Comparison of ENCODE assay signal across 16 mouse cellular contexts in genomic region chr11:77974325-77974724, GRCm38 (mm10). TPM values are rescaled to one million over a fixed set of nuclear protein-coding genes. Genes with fewer than 3 reads are reported as not detected.
"Had no signal": no experiment of that assay in that cellular context is flagged by ENCODE, and none has a peak within 500 bp of the region (broad histone marks: within the 10 kb centered on the region; RNA-seq: fewer than 3 reads in every experiment).

No protein-coding gene starts in this region.

- H3K4me3 ChIP-seq: left cerebral cortex, adult 2 months; limb, embryonic 10.5 days; liver, embryonic 15.5 days; midbrain, embryonic 12.5 days; stomach, embryonic 15.5 days had no signal

- H3K27ac ChIP-seq: left cerebral cortex, adult 2 months; limb, embryonic 10.5 days; liver, embryonic 15.5 days; macrophage; midbrain, embryonic 12.5 days; stomach, embryonic 15.5 days had no signal

- ATAC-seq: midbrain, embryonic 16.5 days had no signal

- H3K4me1 ChIP-seq: limb, embryonic 10.5 days; liver, embryonic 15.5 days; megakaryocyte, embryonic 14.5 days; midbrain, embryonic 12.5 days; stomach, embryonic 15.5 days had no signal

- H3K9ac ChIP-seq: liver, embryonic 15.5 days; lung, embryonic 14.5 days; midbrain, embryonic 12.5 days; stomach, embryonic 15.5 days had no signal

- H3K9me3 ChIP-seq: limb, embryonic 10.5 days; liver, embryonic 15.5 days; midbrain, embryonic 12.5 days; stomach, embryonic 15.5 days had no signal

- DNase-seq: kidney, postnatal 14 days; lung, embryonic 14.5 days; lung, postnatal 14 days; right cerebral cortex, postnatal 14 days; thymus, adult 2 months; thymus, postnatal 25 days had no signal

- H3K4me2 ChIP-seq: liver, embryonic 11.5 days; liver, embryonic 15.5 days; lung, embryonic 14.5 days; midbrain, embryonic 12.5 days; stomach, embryonic 15.5 days had no signal

- H3K36me3 ChIP-seq: limb, embryonic 10.5 days; liver, embryonic 15.5 days; midbrain, embryonic 12.5 days; stomach, embryonic 15.5 days had no signal

RNA-seq across cellular contexts. Expression of gene Sez6, which starts 43.7 kb away (rescaled TPM):
- polyA plus RNA-seq: macrophage; spleen, adult 2 months had no signal
